ENCODE assay signal across 16 mouse cellular contexts in the genomic region with DNA sequence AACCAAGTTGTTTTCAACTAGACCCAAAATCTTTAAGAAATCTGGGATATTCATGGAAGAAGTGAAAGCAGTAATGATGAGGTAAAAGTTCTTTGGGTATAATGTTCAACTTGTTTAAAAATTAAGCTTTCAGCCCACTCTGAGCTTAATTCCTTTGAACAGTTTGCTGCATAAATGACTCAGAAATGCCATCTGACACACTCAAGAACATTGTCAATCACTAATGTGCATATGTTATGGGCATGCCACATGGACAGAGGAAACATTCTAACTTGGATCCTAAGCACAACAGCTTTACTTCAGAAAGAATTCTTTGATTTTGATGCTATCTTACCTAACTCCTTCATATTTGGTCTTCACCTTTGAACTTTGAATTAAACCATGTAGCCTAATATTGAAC.
DNase-seq lines count a peak whose midpoint lies in the region; ATAC-seq lines count a peak whose summit lies in the region.
"Had no signal": no experiment of that assay in that cellular context is flagged by ENCODE, and none has a peak within 500 bp of the region (broad histone marks: within the 10 kb centered on the region; RNA-seq: fewer than 3 reads in every experiment).

No protein-coding gene starts in this region.

- ATAC-seq in inflammation-experienced regulatory T-cells, adult 6 months: no peak
- ATAC-seq: forebrain, embryonic 14.5 days; forebrain, embryonic 16.5 days had no signal

- DNase-seq in layer of hippocampus, adult 18-20 months (ENCODE audit: low spot score in 2 of 2): peak; percentile 33 to 73
- DNase-seq in layer of hippocampus, postnatal 10 days (ENCODE audit: low spot score in 2 of 2): no peak
- DNase-seq in layer of hippocampus, adult 9-10 months (ENCODE audit: low spot score): peak; percentile 24
- no peak for DNase-seq in layer of hippocampus, adult 11-12 months (ENCODE audit: low spot score)
- DNase-seq in brain, adult 2 months (ENCODE audit: low read depth, low spot score): peak; percentile 35
- DNase-seq: adrenal gland, adult 2 months; adrenal gland, postnatal 10 days; adrenal gland, postnatal 25 days; cerebellum, adult 11-12 months; cerebellum, adult 2 months; cerebellum, adult 9-10 months; cerebellum, postnatal 10 days; cerebellum, postnatal 25 days had no signal

Comparison
In these comparisons a context has a peak if more than half of its experiments do, and no peak if none do; other contexts are left out.
1. DNase-seq: peak in layer of hippocampus, adult 18-20 months (2 of 2), layer of hippocampus, adult 9-10 months (single experiment) and brain, adult 2 months (single experiment); none in layer of hippocampus, postnatal 10 days (0 of 2) and layer of hippocampus, adult 11-12 months (single experiment).